In the genomic region with DNA sequence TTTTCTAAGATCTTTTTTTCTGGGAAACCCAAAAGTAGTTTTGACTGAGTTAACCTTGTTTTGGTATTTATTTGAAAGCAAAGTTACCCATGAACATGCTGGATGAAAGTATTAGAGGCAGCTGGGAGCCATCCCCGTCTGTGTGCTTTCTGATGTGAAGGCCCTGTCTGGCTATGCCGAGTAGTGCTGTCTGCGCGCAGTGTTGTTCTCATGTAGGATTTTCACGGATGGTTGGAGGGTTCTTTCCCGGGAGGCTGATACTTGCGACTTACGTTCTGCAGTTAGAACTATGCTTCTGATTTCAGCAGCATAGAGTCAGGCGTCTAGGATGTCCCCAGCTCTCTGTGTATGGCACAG, we compare ENCODE assay signal across 9 mouse cellular contexts. TPM values are rescaled to one million over a fixed set of nuclear protein-coding genes. Genes with fewer than 3 reads are reported as not detected.
DNase-seq lines count a peak whose midpoint lies in the region; ATAC-seq and TF ChIP-seq lines count a peak whose summit lies in the region.
"Had no signal": no experiment of that assay in that cellular context is flagged by ENCODE, and none has a peak within 500 bp of the region (broad histone marks: within the 10 kb centered on the region; RNA-seq: fewer than 3 reads in every experiment).

No protein-coding gene starts in this region.

- H3K27ac ChIP-seq in lung, embryonic 14.5 days (ENCODE audit: low read depth), result peak overlapping the region; percentile 66
- peak overlapping the region; percentile 46; the same call in 1 of the 2 replicates for H3K27ac ChIP-seq in limb, embryonic 10.5 days
- H3K27ac ChIP-seq in stomach, embryonic 16.5 days (ENCODE audit: low read length), result peak overlapping the region; percentile 66

- no peak for TF ChIP-seq POLR2A in lung, adult 2 months (IDR thresholded peaks at IDR 0.05; ENCODE audit: borderline replicate concordance, extremely low read depth, low read depth, low read length)

- no peak for TF ChIP-seq CTCF in lung, embryonic 14.5 days (IDR thresholded peaks at IDR 0.05; ENCODE audit: low read depth)
- no peak for TF ChIP-seq CTCF in lung, adult 2 months (IDR thresholded peaks at IDR 0.05; ENCODE audit: insufficient read depth, low read length)

- H3K4me1 ChIP-seq in lung, embryonic 14.5 days (ENCODE audit: insufficient read depth), result no peaks in the 10 kb centered on the region; the same call in 1 of the 2 replicates
- peaks cover 5% of the 10 kb centered on the region for H3K4me1 ChIP-seq in lung, adult 2 months (ENCODE audit: control insufficient read depth, insufficient read depth, low read length)
- H3K4me1 ChIP-seq in limb, embryonic 10.5 days, result peaks cover 20% of the 10 kb centered on the region
- H3K4me1 ChIP-seq in stomach, embryonic 16.5 days (ENCODE audit: control insufficient read depth, insufficient read depth, low read length), result 0 out of 2 replicates have a peak, but pooled peaks cover 6% of the 10 kb centered on the region

- H3K36me3 ChIP-seq in lung, embryonic 14.5 days (ENCODE audit: insufficient read depth), result no peaks in the 10 kb centered on the region
- H3K36me3 ChIP-seq in limb, embryonic 10.5 days, result no peaks in the 10 kb centered on the region
- no peaks in the 10 kb centered on the region for H3K36me3 ChIP-seq in stomach, embryonic 16.5 days (ENCODE audit: control insufficient read depth, insufficient read depth, low read length)

- no peak overlapping the region for H3K4me3 ChIP-seq in lung, embryonic 14.5 days (ENCODE audit: low read depth, low read length)
- no peak overlapping the region for H3K4me3 ChIP-seq in lung, adult 2 months (replicated peaks; ENCODE audit: extremely low read depth, low read depth, low read length)
- H3K4me3 ChIP-seq in limb, embryonic 10.5 days, result no peak overlapping the region
- H3K4me3 ChIP-seq in stomach, embryonic 16.5 days (replicated peaks; ENCODE audit: low read length), result no peak overlapping the region
- H3K4me3 ChIP-seq: megakaryocyte, embryonic 14.5 days had no signal

- H3K9me3 ChIP-seq in lung, embryonic 14.5 days (ENCODE audit: low read depth, low read length), result no peaks in the 10 kb centered on the region
- no peaks in the 10 kb centered on the region for H3K9me3 ChIP-seq in limb, embryonic 10.5 days (replicated peaks)
- no peaks in the 10 kb centered on the region for H3K9me3 ChIP-seq in stomach, embryonic 16.5 days (replicated peaks; ENCODE audit: control insufficient read depth, low read length)
- H3K9me3 ChIP-seq: megakaryocyte, embryonic 14.5 days had no signal

- ATAC-seq in lung, embryonic 14.5 days (ENCODE audit: insufficient read depth), result no peak
- ATAC-seq in stomach, embryonic 16.5 days (ENCODE audit: insufficient read depth, low FRiP score), result no peak

- no peaks in the 10 kb centered on the region for H3K27me3 ChIP-seq in lung, embryonic 14.5 days (ENCODE audit: insufficient read depth, low read length)
- H3K27me3 ChIP-seq in limb, embryonic 10.5 days (ENCODE audit: low read depth, poor library complexity, severe bottlenecking), result no peaks in the 10 kb centered on the region
- no peaks in the 10 kb centered on the region for H3K27me3 ChIP-seq in stomach, embryonic 16.5 days (ENCODE audit: control insufficient read depth, insufficient read depth, low read length)
- H3K27me3 ChIP-seq: megakaryocyte, embryonic 14.5 days had no signal

- peak; percentile 27 for DNase-seq in embryo, embryonic 10.5 days (ENCODE audit: low spot score)
- no peak for DNase-seq in embryo, embryonic 10 days (ENCODE audit: low spot score)
- DNase-seq in lung, embryonic 14.5 days, result no peak
- DNase-seq in lung, adult 2 months, result no peak
- DNase-seq in limb, embryonic 10.5 days (ENCODE audit: low spot score), result peak; percentile 34
- DNase-seq in spleen, postnatal 36 days (ENCODE audit: low spot score in 2 of 2), result no peak
- DNase-seq in right cerebral cortex, adult 2 months (ENCODE audit: low spot score in 2 of 2), result no peak

- 46% methylated on average over 9 of the region's 9 CpGs for WGBS in lung, embryonic 14.5 days
- 66% methylated on average over 9 of the region's 9 CpGs for WGBS in lung, adult 2 months
- 74% methylated on average over 9 of the region's 9 CpGs for WGBS in limb, embryonic 10.5 days
- WGBS in stomach, embryonic 16.5 days, result 60% methylated on average over 9 of the region's 9 CpGs

- no peak overlapping the region for H3K4me2 ChIP-seq in lung, embryonic 14.5 days
- H3K4me2 ChIP-seq in stomach, embryonic 16.5 days (ENCODE audit: low read depth, low read length), result no peak overlapping the region

- peak overlapping the region; percentile 42 for H3K9ac ChIP-seq in lung, embryonic 14.5 days
- H3K9ac ChIP-seq in stomach, embryonic 16.5 days (ENCODE audit: low read length), result peak overlapping the region; percentile 51

RNA-seq across cellular contexts. Expression of gene Bcas3, which starts 39.9 kb away (rescaled TPM):
- 31.1 and 35.0 TPM in 2 replicates for polyA plus RNA-seq in lung, embryonic 14.5 days (2014; fragmentation: Nextera tagmentation; extraction: Ambion mirVana)
- 54.9 and 55.7 TPM in 2 replicates for polyA plus RNA-seq in lung, adult 2 months (2012; rRNA removed)
- 21.2 and 26.5 TPM in 2 replicates for polyA plus RNA-seq in limb, embryonic 10.5 days (2016; fragmentation: Nextera tagmentation; extraction: Ambion mirVana)
- 21.2 and 22.2 TPM in 2 replicates for polyA plus RNA-seq in stomach, embryonic 16.5 days (2015; fragmentation: Nextera tagmentation; extraction: Ambion mirVana)

Comparison
In these comparisons a context has a peak if more than half of its experiments do, and no peak if none do; other contexts are left out.
1. DNase-seq: peak in embryo, embryonic 10.5 days (single experiment) and limb, embryonic 10.5 days (single experiment); none in embryo, embryonic 10 days (single experiment), lung, embryonic 14.5 days (single experiment), lung, adult 2 months (single experiment), spleen, postnatal 36 days (0 of 2) and right cerebral cortex, adult 2 months (0 of 2).
2. Peak in every context shown above with its lines, with median percentiles within 50 percentile points of each other: H3K27ac ChIP-seq.